Mouse (Mus musculus) midbrain, embryonic 11.5 days (tissue): ENCODE measurements around the gene Olfr736. TPM values are rescaled to one million over a fixed set of nuclear protein-coding genes. Genes with fewer than 3 reads are reported as not detected.

ENCODE experiments used
- ATAC-seq: fragments of 200-750 bp; cut with Nextera tagmentation; 2 replicates; pipeline ENCODE4 v1.8.0; 2017; ENCODE audit warnings: moderate TSS enrichment, moderate library complexity; ENCODE audit not compliant: low FRiP score
- DNase-seq: peaks from one replicate; pipeline ENCODE4 v3.0.0; 2015; ENCODE audit warnings: low spot score; ENCODE audit errors: missing footprints
- H3K27ac ChIP-seq: fragments of 300-500 bp; sonication (generic); 2 replicates; pipeline ENCODE4 v1.5.1; 2014; ENCODE audit warnings: low read depth, low read length
- H3K27me3 ChIP-seq: fragments of 300-500 bp; sonication (generic); 2 replicates; pipeline ENCODE4 v1.6.1; 2014; ENCODE audit warnings: mild to moderate bottlenecking, low read length, moderate library complexity, mixed read lengths; ENCODE audit not compliant: control insufficient read depth, insufficient read depth
- H3K36me3 ChIP-seq: fragments of 300-500 bp; sonication (generic); 2 replicates; pipeline ENCODE4 v1.6.1; 2014; ENCODE audit warnings: mild to moderate bottlenecking, low read length, moderate library complexity, mixed read lengths; ENCODE audit not compliant: control insufficient read depth, insufficient read depth
- H3K4me1 ChIP-seq: fragments of 300-500 bp; sonication (generic); 2 replicates; pipeline ENCODE4 v1.6.1; 2014; ENCODE audit warnings: low read length; ENCODE audit not compliant: control insufficient read depth, insufficient read depth
- H3K4me2 ChIP-seq: fragments of 300-500 bp; sonication (generic); 2 replicates; pipeline ENCODE4 v1.6.1; 2014; ENCODE audit warnings: mild to moderate bottlenecking, moderate library complexity
- H3K4me3 ChIP-seq: fragments of 300-500 bp; sonication (generic); 2 replicates; pipeline ENCODE4 v1.5.1; 2014; ENCODE audit warnings: low read depth, low read length
- H3K9ac ChIP-seq: fragments of 300-500 bp; sonication (generic); 2 replicates; pipeline ENCODE4 v1.6.1; 2014; ENCODE audit warnings: low read length
- H3K9me3 ChIP-seq: fragments of 300-500 bp; sonication (generic); 2 replicates; pipeline ENCODE4 v1.6.1; 2016; ENCODE audit warnings: low read length; ENCODE audit not compliant: control insufficient read depth
- WGBS: fragments of 180-500 bp; shearing (Covaris S2); extraction: QIAGEN DNeasy Blood & Tissue Kit; methylation state at CpG from one replicate; pipeline ENCODE4 v1.1.7; 2014; 5-methylcytosine and 5-hydroxymethylcytosine counted together
- polyA plus RNA-seq: library from polyadenylated mRNA; unstranded; fragments of >200 nt; fragmentation: Nextera tagmentation; extraction: Ambion mirVana; gene quantifications from 2 replicates; pipeline ENCODE4 v1.2.1, GENCODE M21; 2014

The Olfr736 gene
- not detected in 2 replicates for polyA plus RNA-seq

GRCm38 (mm10) chr14:50380863-50381262 is at the start of gene Olfr736:
TSS of gene Olfr736 (plus strand) at chr14:50381163.
- Histone ChIP-seq H3K27me3 (no peaks in the 10 kb centered on the region), H3K36me3 (no peaks in the 10 kb centered on the region), H3K9me3 (no peaks in the 10 kb centered on the region), H3K4me2 (no peak within 1 kb of the TSS), H3K27ac (no peak within 1 kb of the TSS), H3K4me3 (no peak within 1 kb of the TSS), H3K9ac (no peak within 1 kb of the TSS), H3K4me1 (no peaks in the 10 kb centered on the region)
- ATAC-seq (no peak), DNase-seq (peak; percentile 83)
- WGBS, result 89% methylated on average over 2 of the region's 2 CpGs

DNA sequence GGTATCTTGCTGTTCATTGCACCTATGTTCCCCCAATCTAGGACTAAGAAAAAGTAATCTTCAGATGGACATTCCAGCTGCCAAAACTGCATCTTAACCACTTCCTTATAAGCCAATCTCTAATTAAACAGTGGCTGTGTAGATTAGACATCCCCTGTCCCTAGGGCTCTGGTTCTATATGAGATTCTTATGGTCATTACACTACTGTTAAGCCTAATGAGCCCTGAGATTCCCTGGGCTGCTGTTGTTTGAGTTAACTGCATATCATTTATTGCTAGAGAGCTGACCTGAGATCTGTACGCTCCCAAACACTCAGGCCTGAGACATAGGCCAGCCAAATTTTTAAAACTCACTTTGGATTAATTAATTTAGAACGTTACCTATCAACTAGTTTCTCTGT is 32.2 kb upstream of the Olfr736 start, which contains the start of gene Olfr735:
Olfr735 (minus strand) TSS at position 77 of the 400 bp plus-strand sequence.
- no peak for DNase-seq
- no peaks in the 10 kb centered on the region for H3K27me3 ChIP-seq
- H3K4me3 ChIP-seq, result no peak within 1 kb of the TSS
- WGBS, result 92% methylated on average over 2 of the region's 2 CpGs
- H3K4me2 ChIP-seq, result no peak within 1 kb of the TSS
- H3K9ac ChIP-seq, result no peak within 1 kb of the TSS
- no peak for ATAC-seq
- no peaks in the 10 kb centered on the region for H3K9me3 ChIP-seq
- no peaks in the 10 kb centered on the region for H3K4me1 ChIP-seq
- no peaks in the 10 kb centered on the region for H3K36me3 ChIP-seq
- H3K27ac ChIP-seq, result no peak within 1 kb of the TSS

GRCm38 (mm10) chr14:50352438-50352837 is 28.5 kb upstream of the Olfr736 start:
- Histone ChIP-seq H3K4me2 (no peak overlapping the region), H3K36me3 (no peaks in the 10 kb centered on the region), H3K4me1 (no peaks in the 10 kb centered on the region), H3K9ac (no peak overlapping the region), H3K9me3 (no peaks in the 10 kb centered on the region), H3K27ac (no peak overlapping the region), H3K4me3 (no peak overlapping the region), H3K27me3 (no peaks in the 10 kb centered on the region)
- ATAC-seq, result no peak
- 52% methylated on average over 3 of the region's 3 CpGs for WGBS
- no peak for DNase-seq

DNA sequence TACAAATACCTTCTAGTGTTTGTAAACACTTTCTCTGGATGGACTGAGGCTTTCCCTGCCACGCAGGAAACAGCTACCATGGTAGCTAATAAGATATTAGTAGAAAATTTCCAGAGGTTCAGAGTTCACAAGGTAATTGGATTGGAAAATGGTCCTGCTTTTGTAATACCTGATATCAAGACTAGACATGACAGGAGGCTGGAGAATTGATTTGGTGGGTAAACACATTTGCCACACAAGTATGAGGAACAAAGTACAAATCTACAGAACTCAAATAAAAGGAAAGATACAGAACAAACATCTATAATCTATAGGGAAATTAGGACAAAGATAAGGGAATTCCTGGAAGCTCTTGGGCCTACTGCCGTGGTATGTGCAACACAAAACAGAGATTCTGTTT is 24.2 kb upstream of the Olfr736 start:
- no peak overlapping the region for H3K4me3 ChIP-seq
- H3K4me1 ChIP-seq, result no peaks in the 10 kb centered on the region
- H3K36me3 ChIP-seq, result no peaks in the 10 kb centered on the region
- no peaks in the 10 kb centered on the region for H3K9me3 ChIP-seq
- ATAC-seq, result no peak
- no peak overlapping the region for H3K4me2 ChIP-seq
- no peak overlapping the region for H3K9ac ChIP-seq
- WGBS, result 88% methylated on average over 2 of the region's 2 CpGs
- H3K27ac ChIP-seq, result no peak overlapping the region
- H3K27me3 ChIP-seq, result no peaks in the 10 kb centered on the region
- DNase-seq, result no peak

- 85% methylated on average over 2 of the region's 2 CpGs for WGBS
- Histone ChIP-seq H3K4me2 (no peak within 1 kb of the TSS), H3K9ac (no peak within 1 kb of the TSS), H3K27ac (no peak within 1 kb of the TSS), H3K27me3 (no peaks in the 10 kb centered on the region), H3K36me3 (no peaks in the 10 kb centered on the region), H3K9me3 (no peaks in the 10 kb centered on the region), H3K4me1 (no peaks in the 10 kb centered on the region), H3K4me3 (no peak within 1 kb of the TSS)
- ATAC-seq (no peak), DNase-seq (no peak)
Measured at GRCm38 (mm10) chr14:50357593-50357992, 23.4 kb upstream of the Olfr736 start, which contains the start of gene Tlr11. TSS of gene Tlr11 (plus strand) at chr14:50357914.

DNA sequence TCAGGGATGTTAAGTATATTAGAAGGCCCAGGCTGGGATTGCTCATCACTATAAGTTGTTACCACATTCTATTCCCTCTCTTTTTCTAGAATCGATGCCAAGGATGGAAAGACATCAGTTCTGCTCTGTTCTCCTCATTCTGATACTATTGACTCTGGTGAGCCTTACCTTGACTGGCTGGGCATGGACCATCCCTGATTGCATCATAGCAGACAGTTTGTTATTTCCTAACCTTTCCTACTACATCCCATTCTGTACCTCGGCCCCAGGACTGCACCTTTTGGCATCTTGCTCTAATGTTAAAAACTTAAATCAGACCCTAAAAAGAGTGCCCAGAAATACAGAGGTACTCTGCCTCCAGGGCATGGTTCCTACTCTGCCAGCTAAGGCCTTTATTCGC is 20.5 kb upstream of the Olfr736 start:
- no peak for DNase-seq
- Histone ChIP-seq H3K36me3 (no peaks in the 10 kb centered on the region), H3K27me3 (no peaks in the 10 kb centered on the region), H3K27ac (no peak overlapping the region), H3K4me3 (no peak overlapping the region), H3K4me1 (no peaks in the 10 kb centered on the region), H3K9ac (no peak overlapping the region), H3K4me2 (no peak overlapping the region), H3K9me3 (no peaks in the 10 kb centered on the region)
- ATAC-seq, result no peak
- WGBS, result 94% methylated on average over 3 of the region's 3 CpGs

- H3K4me1 ChIP-seq, result no peaks in the 10 kb centered on the region
- H3K36me3 ChIP-seq, result no peaks in the 10 kb centered on the region
- ATAC-seq (no peak), DNase-seq (no peak)
- no peaks in the 10 kb centered on the region for H3K27me3 ChIP-seq
- WGBS, result 86% methylated on average over 2 of the region's 2 CpGs
- H3K27ac ChIP-seq, result no peak overlapping the region
- H3K9ac ChIP-seq, result no peak overlapping the region
- no peak overlapping the region for H3K4me2 ChIP-seq
- H3K9me3 ChIP-seq, result no peaks in the 10 kb centered on the region
- no peak overlapping the region for H3K4me3 ChIP-seq
Measured at GRCm38 (mm10) chr14:50363561-50363960, 17.4 kb upstream of the Olfr736 start.

DNA sequence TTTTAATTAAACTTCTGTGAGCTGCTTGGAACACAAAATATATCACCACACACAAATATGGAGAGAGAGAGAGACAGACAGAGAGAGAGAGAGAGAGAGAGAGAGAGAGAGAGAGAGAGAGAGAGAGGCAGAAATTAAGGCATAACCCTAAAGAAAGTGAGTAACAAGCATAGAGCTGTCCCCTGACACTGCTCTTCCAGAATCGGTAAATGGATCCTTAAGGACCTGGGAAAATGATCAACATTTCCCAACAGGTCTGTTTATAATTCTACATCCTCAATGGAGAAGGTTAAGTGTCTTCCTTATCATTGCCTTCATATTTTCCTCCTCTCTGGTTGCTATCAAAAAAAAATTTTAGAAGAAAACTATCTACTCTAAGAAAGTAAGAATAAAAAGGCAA is 26.3 kb downstream of the Olfr736 start, which contains the start of gene Olfr738:
Olfr738 (plus strand) TSS at position 301 of the 400 bp plus-strand sequence.
- WGBS, result 85% methylated on average over 1 of the region's 1 CpGs
- DNase-seq, result no peak
- no peaks in the 10 kb centered on the region for H3K36me3 ChIP-seq
- no peaks in the 10 kb centered on the region for H3K4me1 ChIP-seq
- no peak within 1 kb of the TSS for H3K4me3 ChIP-seq
- H3K4me2 ChIP-seq, result no peak within 1 kb of the TSS
- no peak within 1 kb of the TSS for H3K9ac ChIP-seq
- no peaks in the 10 kb centered on the region for H3K9me3 ChIP-seq
- no peak within 1 kb of the TSS for H3K27ac ChIP-seq
- no peaks in the 10 kb centered on the region for H3K27me3 ChIP-seq
- no peak for ATAC-seq

DNA sequence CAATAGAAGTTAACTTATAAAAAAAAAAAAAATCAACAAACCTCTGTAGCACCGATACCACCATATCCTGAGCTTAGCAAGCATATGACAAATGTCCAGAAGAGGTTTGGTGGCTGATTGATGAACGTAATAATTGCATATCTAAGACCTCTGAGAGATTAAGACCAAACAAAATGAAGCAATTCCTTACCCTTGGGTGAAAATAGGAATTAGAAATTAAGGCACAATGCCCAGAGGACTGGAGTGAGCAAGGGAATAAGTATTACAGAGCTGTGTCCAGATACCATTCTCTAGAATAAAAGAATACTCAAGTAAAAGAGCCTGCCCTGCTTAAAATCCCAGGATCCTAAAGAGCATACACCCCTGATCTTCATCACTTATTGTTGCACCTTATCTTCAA is 37.4 kb downstream of the Olfr736 start, which contains the start of gene Olfr739:
Olfr739 (plus strand) TSS at position 301 of the 400 bp plus-strand sequence.
- no peaks in the 10 kb centered on the region for H3K27me3 ChIP-seq
- H3K36me3 ChIP-seq, result no peaks in the 10 kb centered on the region
- no peak within 1 kb of the TSS for H3K27ac ChIP-seq
- no peak for ATAC-seq
- no peak within 1 kb of the TSS for H3K4me3 ChIP-seq
- H3K9me3 ChIP-seq, result no peaks in the 10 kb centered on the region
- no peak within 1 kb of the TSS for H3K9ac ChIP-seq
- DNase-seq, result no peak
- WGBS, result 77% methylated on average over 2 of the region's 2 CpGs
- no peak within 1 kb of the TSS for H3K4me2 ChIP-seq
- no peaks in the 10 kb centered on the region for H3K4me1 ChIP-seq
